Mouse (Mus musculus) cortical plate, adult 2 months (tissue): ENCODE data around the gene Prnp. TPM values are rescaled to one million over a fixed set of nuclear protein-coding genes. Genes with fewer than 3 reads are reported as not detected.

Experiments used
- H3K27ac ChIP-seq: fragments of 200-500 bp; 2 replicates; pipeline ENCODE4 v1.5.1; 2012; ENCODE audit warnings: low read length, control low read depth, inconsistent platforms; ENCODE audit not compliant: insufficient read depth
- H3K4me1 ChIP-seq: fragments of 200-500 bp; 2 replicates; pipeline ENCODE4 v1.6.1; 2011; ENCODE audit warnings: low read length; ENCODE audit not compliant: control insufficient read depth, insufficient read depth
- H3K4me3 ChIP-seq: fragments of 200-500 bp; 2 replicates; pipeline ENCODE4 v1.5.1; 2011; ENCODE audit warnings: mild to moderate bottlenecking, low read length, control low read depth; ENCODE audit not compliant: insufficient read depth
- CTCF ChIP-seq: fragments of 200-500 bp; IDR thresholded peaks from 2 replicates; pipeline ENCODE4 v1.5.1; 2011; ENCODE audit warnings: mild to moderate bottlenecking, control low read depth, low read length; ENCODE audit not compliant: insufficient read depth; ENCODE audit errors: extremely low read depth
- POLR2A ChIP-seq: fragments of 200-500 bp; IDR thresholded peaks from 2 replicates; pipeline ENCODE4 v1.6.1; 2011; ENCODE audit warnings: mild to moderate bottlenecking, low read length, control low read depth; ENCODE audit not compliant: insufficient read depth; ENCODE audit errors: extremely low read depth
- polyA plus RNA-seq: library from polyadenylated mRNA; depleted of rRNA; stranded (reverse); fragments of >200 nt; gene quantifications from 2 replicates; pipeline ENCODE4 v1.2.3, GENCODE M21; 2012

The Prnp gene
- polyA plus RNA-seq, 1 experiment = 704 TPM

DNA sequence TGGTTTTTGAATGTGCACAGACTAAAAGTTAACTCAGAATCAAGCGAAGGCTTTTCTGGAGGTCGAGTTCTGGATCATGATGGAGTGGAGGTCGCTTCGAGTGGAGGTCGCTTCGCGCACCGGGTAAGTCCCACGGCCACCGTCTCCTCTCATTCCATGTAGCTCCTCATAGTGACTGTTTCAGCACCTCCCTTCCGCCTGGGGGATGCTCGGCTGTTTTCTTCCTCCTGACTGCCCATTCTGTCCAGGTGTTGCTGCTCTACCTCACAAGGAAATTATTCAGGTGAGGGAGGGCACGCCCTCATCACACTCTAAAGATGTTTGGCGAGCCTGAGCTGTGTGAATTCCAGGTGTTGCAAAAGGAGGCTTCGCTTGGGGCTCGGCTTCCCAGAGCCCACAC, 36.6 kb downstream of the Prnp start:
- Histone ChIP-seq H3K4me1 (no peaks in the 10 kb centered on the region), H3K4me3 (no peak overlapping the region), H3K27ac (no peak overlapping the region)
- TF ChIP-seq POLR2A (no peak), CTCF (no peak)

DNA sequence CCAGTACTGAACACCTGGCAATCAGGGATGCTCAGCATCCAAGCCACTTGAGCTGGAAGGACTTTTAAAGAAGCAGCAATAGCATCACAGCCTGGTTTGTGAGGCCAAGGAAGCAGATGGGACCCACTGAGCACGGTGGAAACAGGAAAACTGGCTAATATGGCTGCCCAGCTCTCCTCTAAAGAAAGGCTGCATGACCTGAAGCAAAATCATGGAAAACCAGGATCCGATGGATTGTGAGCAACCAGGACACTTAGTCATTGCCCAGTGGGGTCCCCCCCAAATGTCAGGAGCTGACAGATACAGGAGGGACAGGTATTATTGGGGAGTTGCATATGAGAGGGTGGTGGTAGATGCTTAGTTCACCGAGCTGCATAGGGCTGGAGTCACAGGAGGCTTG, 38.4 kb downstream of the Prnp start:
- Histone ChIP-seq H3K27ac (no peak overlapping the region), H3K4me3 (no peak overlapping the region), H3K4me1 (no peaks in the 10 kb centered on the region)
- TF ChIP-seq POLR2A (no peak), CTCF (no peak)

DNA sequence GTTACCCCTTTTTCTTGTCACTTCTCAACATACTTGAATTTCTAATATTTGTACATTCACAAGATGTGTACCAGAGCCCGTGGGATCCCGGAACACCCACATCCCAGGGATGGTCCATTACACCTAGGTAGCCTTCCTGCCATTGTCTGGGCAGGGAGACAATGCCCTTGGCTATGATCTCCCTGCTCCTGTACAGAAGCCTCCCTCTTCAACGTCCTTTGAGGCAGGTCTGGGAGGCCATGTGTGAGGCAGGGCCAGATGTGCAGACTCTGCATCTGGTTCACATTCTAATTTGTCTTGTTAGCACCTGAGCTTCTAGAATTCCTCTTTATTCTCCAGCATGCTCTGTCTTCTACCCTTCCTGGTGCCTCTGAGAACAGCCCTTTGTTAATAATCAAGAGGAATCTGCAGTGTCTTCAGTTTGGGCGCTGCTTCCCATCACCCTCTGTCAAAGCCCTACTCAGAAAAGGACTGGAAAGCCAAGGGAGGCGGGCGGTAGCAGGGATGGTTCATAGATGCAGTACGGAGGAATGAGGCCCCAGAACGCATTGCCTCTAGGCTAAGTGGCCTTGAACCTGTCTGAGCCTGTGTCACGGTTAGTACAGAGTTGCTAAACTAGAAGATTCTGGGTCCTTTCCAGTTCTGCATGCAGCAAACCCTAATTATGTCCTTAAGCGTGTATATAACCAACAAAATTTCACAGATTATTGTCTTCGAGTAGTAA, 39.4 kb downstream of the Prnp start:
- TF ChIP-seq POLR2A (no peak), CTCF (no peak)

DNA sequence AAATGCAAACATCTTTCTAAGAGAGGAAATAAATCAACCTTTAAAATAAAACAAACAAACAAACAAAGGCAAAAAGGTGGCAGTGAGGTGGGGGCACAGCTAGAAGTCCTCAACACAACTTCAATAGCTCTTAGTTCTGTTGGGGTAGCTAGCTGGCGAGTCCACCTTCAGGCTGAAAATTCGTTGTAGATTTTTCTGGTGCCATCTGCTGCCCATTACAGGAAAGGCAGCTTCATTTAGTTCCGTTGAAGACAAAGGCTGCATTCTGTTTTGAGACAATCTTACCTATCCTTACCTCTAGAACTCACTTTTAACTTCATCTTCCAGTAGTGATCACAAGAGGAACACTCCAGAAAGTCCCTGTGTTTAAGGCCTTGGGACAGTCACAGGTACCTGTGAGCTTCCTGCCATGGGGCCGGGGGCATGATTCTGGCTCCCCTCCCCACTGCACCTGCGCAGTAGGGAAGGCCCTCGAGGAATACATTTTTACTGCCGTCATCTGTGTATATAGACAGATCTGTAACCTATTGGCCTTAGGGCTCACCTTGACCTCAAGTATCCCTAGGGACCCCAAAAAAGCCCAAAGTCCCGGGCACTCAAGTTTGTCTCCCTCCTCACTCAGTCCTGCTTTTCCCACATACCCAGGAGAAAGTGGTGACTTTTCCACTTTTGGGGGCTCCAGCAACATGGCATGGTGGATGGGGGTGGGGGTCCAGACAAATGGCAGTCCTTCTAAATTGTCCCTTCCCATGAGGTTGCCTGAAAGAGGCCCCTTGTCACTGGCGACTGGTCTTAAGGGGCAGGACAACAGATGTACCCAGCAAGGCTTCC, 40.3 kb downstream of the Prnp start:
- Histone ChIP-seq H3K4me3 (no peak overlapping the region), H3K4me1 (no peaks in the 10 kb centered on the region), H3K27ac (no peak overlapping the region)
- peak; percentile 75 for TF ChIP-seq CTCF
- TF ChIP-seq POLR2A = no peak

More for the DNA sequence above, 39.4 kb downstream of the Prnp start:
- Histone ChIP-seq H3K4me1 (no peaks in the 10 kb centered on the region), H3K4me3 (no peak overlapping the region), H3K27ac (no peak overlapping the region)

DNA sequence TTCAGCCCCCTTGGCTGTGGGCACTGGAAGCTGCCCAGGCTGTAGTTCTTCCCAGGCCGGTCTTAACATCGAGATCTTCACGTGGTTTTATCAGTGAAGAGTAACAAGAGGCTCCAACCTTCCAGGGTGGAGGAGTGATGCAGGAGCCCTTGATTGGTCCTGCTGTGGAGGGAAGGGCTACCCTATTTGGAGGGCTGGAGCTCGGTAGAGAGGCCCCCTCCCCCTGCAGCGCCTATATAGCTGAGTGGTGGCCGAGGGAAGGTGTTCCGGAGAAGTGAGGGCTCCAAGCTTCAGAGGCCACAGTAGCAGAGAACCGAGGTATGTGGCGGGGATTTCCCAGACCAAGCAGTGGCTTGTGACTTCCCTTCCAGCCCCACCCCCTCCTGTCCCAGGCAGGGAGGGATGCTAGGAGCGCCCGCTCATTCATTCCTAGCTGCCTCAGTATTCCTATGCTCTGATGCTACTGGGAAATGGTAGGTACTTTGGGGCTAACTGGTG, 40.9 kb downstream of the Prnp start, which contains the start of gene Prnd:
TSS of gene Prnd (plus strand) at position 264 of the 498 bp plus-strand sequence.
- H3K27ac ChIP-seq = no peak within 1 kb of the TSS
- TF ChIP-seq POLR2A = no peak
- no peak for TF ChIP-seq CTCF
- H3K4me1 ChIP-seq = no peaks in the 10 kb centered on the region
- H3K4me3 ChIP-seq = no peak within 1 kb of the TSS

DNA sequence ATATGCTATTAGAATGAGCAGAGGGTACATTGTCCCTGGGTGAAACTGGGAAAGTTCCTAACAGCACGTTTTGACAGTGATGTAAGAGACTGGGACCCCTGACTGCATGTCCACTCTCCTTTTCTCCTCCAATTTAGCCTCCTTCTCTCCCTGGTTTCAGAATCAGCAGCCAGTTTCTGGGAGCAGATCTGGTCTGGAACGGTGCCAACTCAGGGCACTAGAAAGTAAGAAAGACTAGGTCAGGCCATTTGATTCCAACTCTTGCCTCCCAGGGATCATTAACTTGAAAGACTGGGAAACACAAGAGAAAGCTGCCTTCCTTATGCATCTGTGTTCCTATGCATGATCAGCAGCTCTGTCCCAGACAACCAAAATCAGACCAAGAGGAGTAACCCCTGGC, 42.7 kb downstream of the Prnp start:
- TF ChIP-seq POLR2A = no peak

DNA sequence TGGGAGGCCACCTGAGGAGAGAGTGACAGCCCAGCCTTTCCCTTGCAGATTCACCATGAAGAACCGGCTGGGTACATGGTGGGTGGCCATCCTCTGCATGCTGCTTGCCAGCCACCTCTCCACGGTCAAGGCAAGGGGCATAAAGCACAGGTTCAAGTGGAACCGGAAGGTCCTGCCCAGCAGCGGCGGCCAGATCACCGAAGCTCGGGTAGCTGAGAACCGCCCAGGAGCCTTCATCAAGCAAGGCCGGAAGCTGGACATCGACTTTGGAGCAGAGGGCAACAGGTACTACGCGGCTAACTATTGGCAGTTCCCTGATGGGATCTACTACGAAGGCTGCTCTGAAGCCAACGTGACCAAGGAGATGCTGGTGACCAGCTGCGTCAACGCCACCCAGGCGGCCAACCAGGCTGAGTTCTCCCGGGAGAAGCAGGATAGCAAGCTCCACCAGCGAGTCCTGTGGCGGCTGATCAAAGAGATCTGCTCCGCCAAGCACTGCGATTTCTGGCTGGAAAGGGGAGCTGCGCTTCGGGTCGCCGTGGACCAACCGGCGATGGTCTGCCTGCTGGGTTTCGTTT, 43.3 kb downstream of the Prnp start:
- no peak overlapping the region for H3K27ac ChIP-seq
- H3K4me3 ChIP-seq = no peak overlapping the region
- H3K4me1 ChIP-seq = no peaks in the 10 kb centered on the region
- no peak for TF ChIP-seq POLR2A
- no peak for TF ChIP-seq CTCF

More for the DNA sequence above, 42.7 kb downstream of the Prnp start:
- Histone ChIP-seq H3K27ac (no peak overlapping the region), H3K4me1 (no peaks in the 10 kb centered on the region), H3K4me3 (no peak overlapping the region)

DNA sequence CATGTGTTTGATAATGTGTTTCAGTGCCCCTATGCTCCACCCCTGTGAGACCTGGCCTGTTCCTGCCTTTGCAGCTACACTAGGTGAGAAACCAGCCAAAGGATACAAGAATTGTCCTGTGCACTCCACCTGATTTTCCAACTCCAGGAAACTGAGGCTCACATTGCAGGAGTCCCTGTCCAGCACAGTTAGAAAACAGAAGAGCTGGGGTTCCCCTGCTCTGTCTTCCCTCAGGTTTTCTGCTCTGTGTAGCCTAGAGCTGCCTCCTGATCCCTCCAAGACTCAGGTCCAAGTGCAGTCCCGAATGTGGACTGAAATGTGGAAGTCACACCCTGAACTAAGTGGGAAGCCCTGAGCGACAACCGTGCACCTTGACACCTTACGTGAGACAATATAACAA, 44.0 kb downstream of the Prnp start:
- H3K4me1 ChIP-seq = no peaks in the 10 kb centered on the region
- H3K4me3 ChIP-seq = no peak overlapping the region
- TF ChIP-seq CTCF (no peak), POLR2A (no peak)
- no peak overlapping the region for H3K27ac ChIP-seq

DNA sequence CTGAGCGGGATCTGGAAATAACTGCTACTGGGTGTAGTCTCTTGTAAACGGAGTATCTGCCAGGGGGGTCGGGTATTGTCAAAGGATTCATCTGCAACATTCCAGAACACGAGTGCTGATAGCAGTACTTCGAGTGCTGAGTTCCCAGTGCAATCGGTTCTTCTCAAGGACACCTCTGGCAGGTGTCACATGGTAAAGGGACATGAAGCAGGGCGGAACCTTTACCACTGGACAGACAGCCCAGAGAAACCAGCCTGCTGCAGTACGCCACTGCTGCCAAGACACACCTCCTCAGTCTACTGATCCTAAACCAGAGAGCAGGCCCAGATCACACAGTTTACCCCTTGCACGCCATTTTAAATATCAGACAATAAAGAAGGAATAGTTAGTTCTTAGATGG, 45.1 kb downstream of the Prnp start:
- Histone ChIP-seq H3K4me1 (no peaks in the 10 kb centered on the region), H3K4me3 (no peak overlapping the region), H3K27ac (no peak overlapping the region)
- no peak for TF ChIP-seq POLR2A
- TF ChIP-seq CTCF = no peak
